Mouse (Mus musculus) lung, adult 2 months (tissue): ENCODE measurements around the gene Fbxl16.

Source experiments
- CTCF ChIP-seq: fragments of 200-500 bp; IDR thresholded peaks from 2 replicates; pipeline ENCODE4 v1.5.1; 2011; ENCODE audit warnings: mild to moderate bottlenecking, low read length, control low read depth; ENCODE audit not compliant: insufficient read depth
- POLR2A ChIP-seq: fragments of 200-500 bp; IDR thresholded peaks from 2 replicates; pipeline ENCODE4 v1.6.1; 2011; ENCODE audit warnings: low read depth, mild to moderate bottlenecking, control low read depth, low read length, borderline replicate concordance; ENCODE audit errors: extremely low read depth

- TF ChIP-seq POLR2A, result no peak
- TF ChIP-seq CTCF, result no peak
Measured at GRCm38 (mm10) chr17:25795609-25796092, 13.2 kb upstream of the Fbxl16 start, which contains the start of gene AC134908.4.
